Mouse (Mus musculus): Measurements from ENCODE around the gene Arhgap17. TPM values are rescaled to one million over a fixed set of nuclear protein-coding genes. Genes with fewer than 3 reads are reported as not detected.

Gene Arhgap17
- total RNA-seq (2018; cell fraction: chromatin; rRNA removed): 100 to 1,000 TPM; 131 to 699 (median 546) TPM
- 100 to 1,000 TPM in 22 of 26 experiments, 10 to 100 TPM in 4; 69.2 to 167 (median 116) TPM for total RNA-seq (2018; cell fraction: cytosol; rRNA removed)
- 100 to 1,000 TPM; 124 to 620 (median 384) TPM for total RNA-seq (2018; cell fraction: nucleus; rRNA removed)
- polyA plus RNA-seq (2018): 59.4 to 114 TPM (median 112 TPM) in 3 replicates

GRCm38 (mm10) chr7:123369759-123370481 is at the start of gene Arhgap17, which contains the start of gene Lcmt1:
Gene Arhgap17, minus strand, starts transcription at chr7:123369915.
Gene Lcmt1, plus strand, starts transcription at chr7:123369784.
- H3K36me3 ChIP-seq (ENCODE audit: inconsistent target): no peaks in the 10 kb centered on the region
- H3K27ac ChIP-seq: peak within 1 kb of the TSS; percentile 98
- peak within 1 kb of the TSS; percentile 91 for H3K4me3 ChIP-seq (ENCODE audit: inconsistent target)
- peaks cover 50% of the 10 kb centered on the region for H3K79me2 ChIP-seq (ENCODE audit: inconsistent target)
- WGBS (ENCODE audit: missing documents): 1% methylated on average over 64 of the region's 64 CpGs

DNA sequence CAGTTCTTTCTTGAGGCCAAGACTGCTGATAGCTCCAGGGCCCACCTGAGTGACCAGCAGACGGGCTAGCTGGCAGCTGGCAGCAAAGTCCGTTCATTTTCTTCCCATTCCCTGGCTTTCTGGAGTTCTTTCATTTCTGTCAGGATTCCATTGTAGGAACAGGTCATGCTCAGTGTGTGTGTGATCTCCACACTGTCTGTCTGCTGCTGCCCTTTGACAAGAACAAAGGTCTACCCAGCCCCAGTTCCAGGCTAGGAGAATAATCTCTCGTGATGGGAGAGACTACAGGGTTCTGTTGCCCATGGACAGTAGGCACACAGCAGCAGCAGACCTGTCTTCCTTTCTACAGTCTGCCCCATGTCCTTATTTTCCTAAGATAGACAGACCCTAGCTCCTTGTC is 47.9 kb upstream of the Arhgap17 start:
- no peak overlapping the region for H3K27ac ChIP-seq

GRCm38 (mm10) chr7:123416803-123417202 is 47.1 kb upstream of the Arhgap17 start:
- Histone ChIP-seq H3K27ac (no peak overlapping the region), H3K4me3 (ENCODE audit: inconsistent target) (no peak overlapping the region), H3K79me2 (ENCODE audit: inconsistent target) (no peaks in the 10 kb centered on the region), H3K36me3 (ENCODE audit: inconsistent target) (peaks cover 6% of the 10 kb centered on the region; the same call in 1 of the 2 replicates)
- WGBS (ENCODE audit: missing documents): 97% methylated on average over 4 of the region's 4 CpGs

More for the DNA sequence above, 47.9 kb upstream of the Arhgap17 start:
- 97% methylated on average over 3 of the region's 3 CpGs for WGBS (ENCODE audit: missing documents)
- no peaks in the 10 kb centered on the region for H3K79me2 ChIP-seq (ENCODE audit: inconsistent target)
- H3K4me3 ChIP-seq (ENCODE audit: inconsistent target): no peak overlapping the region
- H3K36me3 ChIP-seq (ENCODE audit: inconsistent target): peaks cover 10% of the 10 kb centered on the region; the same call in 1 of the 2 replicates

- H3K36me3 ChIP-seq (ENCODE audit: inconsistent target): no peaks in the 10 kb centered on the region
- H3K4me3 ChIP-seq (ENCODE audit: inconsistent target): no peak overlapping the region
- H3K79me2 ChIP-seq (ENCODE audit: inconsistent target): no peaks in the 10 kb centered on the region
- H3K27ac ChIP-seq: no peak overlapping the region
- WGBS (ENCODE audit: missing documents): 97% methylated on average over 3 of the region's 3 CpGs
Observed at GRCm38 (mm10) chr7:123412143-123412542, 42.4 kb upstream of the Arhgap17 start.

- Histone ChIP-seq H3K4me3 (ENCODE audit: inconsistent target) (no peak overlapping the region), H3K36me3 (ENCODE audit: inconsistent target) (no peaks in the 10 kb centered on the region), H3K79me2 (ENCODE audit: inconsistent target) (no peaks in the 10 kb centered on the region), H3K27ac (peak overlapping the region; percentile 51)
- WGBS (ENCODE audit: missing documents): 88% methylated on average over 1 of the region's 1 CpGs
Observed at GRCm38 (mm10) chr7:123411109-123411508, 41.4 kb upstream of the Arhgap17 start.

DNA sequence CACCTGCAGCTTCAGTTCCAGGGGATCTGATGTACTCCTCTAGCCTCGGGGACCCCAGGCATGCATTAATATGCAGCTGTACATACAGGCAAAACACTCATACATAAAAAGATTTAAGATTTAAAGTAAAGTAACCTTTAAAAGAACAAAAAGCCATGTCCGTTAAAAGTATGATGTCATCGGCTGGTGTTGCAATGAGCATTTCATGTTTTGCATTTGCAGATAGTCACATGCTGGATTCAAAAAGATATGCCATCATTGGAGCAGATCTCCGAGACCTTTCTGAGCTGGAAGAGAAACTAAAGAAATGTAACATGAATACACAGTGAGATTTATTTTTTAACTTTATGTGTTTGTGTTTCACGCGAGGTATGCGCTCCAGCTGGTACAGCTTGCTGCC is 40.8 kb upstream of the Arhgap17 start:
- H3K36me3 ChIP-seq (ENCODE audit: inconsistent target): no peaks in the 10 kb centered on the region
- peak overlapping the region; percentile 51 for H3K27ac ChIP-seq
- no peaks in the 10 kb centered on the region for H3K79me2 ChIP-seq (ENCODE audit: inconsistent target)
- 73% methylated on average over 7 of the region's 7 CpGs for WGBS (ENCODE audit: missing documents)
- H3K4me3 ChIP-seq (ENCODE audit: inconsistent target): no peak overlapping the region

- WGBS (ENCODE audit: missing documents): 89% methylated on average over 4 of the region's 4 CpGs
- Histone ChIP-seq H3K36me3 (ENCODE audit: inconsistent target) (0 out of 2 replicates have a peak, but pooled peaks cover 7% of the 10 kb centered on the region), H3K4me3 (ENCODE audit: inconsistent target) (no peak overlapping the region), H3K79me2 (ENCODE audit: inconsistent target) (no peaks in the 10 kb centered on the region), H3K27ac (no peak overlapping the region)
Observed at GRCm38 (mm10) chr7:123406988-123407387, 37.3 kb upstream of the Arhgap17 start.

- H3K27ac ChIP-seq: peak overlapping the region; percentile 8; the same call in 1 of the 2 replicates
- WGBS (ENCODE audit: missing documents): 71% methylated on average over 3 of the region's 3 CpGs
- H3K4me3 ChIP-seq (ENCODE audit: inconsistent target): no peak overlapping the region
- 0 out of 2 replicates have a peak, but pooled peaks cover 7% of the 10 kb centered on the region for H3K36me3 ChIP-seq (ENCODE audit: inconsistent target)
- H3K79me2 ChIP-seq (ENCODE audit: inconsistent target): no peaks in the 10 kb centered on the region
Observed at GRCm38 (mm10) chr7:123405619-123406018, 35.9 kb upstream of the Arhgap17 start.

- Histone ChIP-seq H3K36me3 (ENCODE audit: inconsistent target) (0 out of 2 replicates have a peak, but pooled peaks cover 7% of the 10 kb centered on the region), H3K4me3 (ENCODE audit: inconsistent target) (no peak overlapping the region), H3K27ac (no peak overlapping the region), H3K79me2 (ENCODE audit: inconsistent target) (no peaks in the 10 kb centered on the region)
- 92% methylated on average over 6 of the region's 6 CpGs for whole genome bisulfite sequencing (ENCODE audit: missing documents)
Observed at GRCm38 (mm10) chr7:123404198-123404597, 34.5 kb upstream of the Arhgap17 start.

DNA sequence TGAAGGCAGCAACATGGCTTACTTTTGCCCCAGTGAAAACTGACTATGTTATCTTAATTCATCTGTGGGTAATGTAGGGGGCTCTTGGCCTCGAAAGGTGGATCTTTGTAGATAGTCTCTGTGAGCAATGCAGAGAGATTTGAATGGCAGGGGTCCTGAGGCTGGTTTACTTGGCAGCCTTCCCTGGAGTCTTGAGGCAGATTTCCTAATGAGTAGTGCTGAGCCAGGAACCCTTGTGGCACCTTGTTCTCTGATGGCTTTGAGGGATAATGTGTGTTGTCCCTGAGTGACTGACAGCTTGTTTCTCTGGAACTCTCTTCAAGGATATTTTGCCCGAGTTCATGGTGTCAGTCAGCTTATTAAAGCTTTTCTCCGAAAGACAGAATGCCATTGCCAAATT is 31.4 kb upstream of the Arhgap17 start:
- Histone ChIP-seq H3K4me3 (ENCODE audit: inconsistent target) (no peak overlapping the region), H3K27ac (no peak overlapping the region), H3K36me3 (ENCODE audit: inconsistent target) (0 out of 2 replicates have a peak, but pooled peaks cover 7% of the 10 kb centered on the region), H3K79me2 (ENCODE audit: inconsistent target) (no peaks in the 10 kb centered on the region)
- WGBS (ENCODE audit: missing documents): 92% methylated on average over 3 of the region's 3 CpGs

GRCm38 (mm10) chr7:123399286-123399685 is 29.6 kb upstream of the Arhgap17 start:
- H3K79me2 ChIP-seq (ENCODE audit: inconsistent target): no peaks in the 10 kb centered on the region
- H3K36me3 ChIP-seq (ENCODE audit: inconsistent target): 0 out of 2 replicates have a peak, but pooled peaks cover 7% of the 10 kb centered on the region
- H3K27ac ChIP-seq: no peak overlapping the region
- 94% methylated on average over 4 of the region's 4 CpGs for WGBS (ENCODE audit: missing documents)
- no peak overlapping the region for H3K4me3 ChIP-seq (ENCODE audit: inconsistent target)

DNA sequence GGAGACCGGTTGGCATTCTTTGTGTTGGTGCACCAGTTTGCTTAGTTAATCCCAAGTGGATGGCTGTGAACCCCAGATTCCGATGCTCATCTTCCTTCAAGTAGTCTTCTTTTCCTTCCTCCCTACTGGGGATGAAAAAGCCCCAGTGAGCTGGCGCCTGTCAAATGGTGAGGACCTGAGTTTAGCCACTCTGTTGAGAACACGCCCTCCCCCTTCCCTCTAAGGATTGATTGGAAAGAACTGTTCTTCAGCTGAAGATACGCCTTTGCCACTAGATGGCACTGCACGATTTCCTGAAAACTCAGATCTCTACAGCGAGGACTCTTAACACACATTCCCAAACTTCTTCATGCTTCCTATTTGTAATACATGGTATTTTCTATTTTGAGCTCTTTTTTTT is 29.1 kb upstream of the Arhgap17 start:
- WGBS (ENCODE audit: missing documents): 42% methylated on average over 6 of the region's 7 CpGs
- 0 out of 2 replicates have a peak, but pooled peaks cover 7% of the 10 kb centered on the region for H3K36me3 ChIP-seq (ENCODE audit: inconsistent target)

GRCm38 (mm10) chr7:123397931-123398330 is 28.2 kb upstream of the Arhgap17 start:
- Histone ChIP-seq H3K4me3 (ENCODE audit: inconsistent target) (no peak overlapping the region), H3K79me2 (ENCODE audit: inconsistent target) (no peaks in the 10 kb centered on the region), H3K36me3 (ENCODE audit: inconsistent target) (0 out of 2 replicates have a peak, but pooled peaks cover 2% of the 10 kb centered on the region), H3K27ac (peak overlapping the region; percentile 42; the same call in 1 of the 2 replicates)
- WGBS (ENCODE audit: missing documents): 89% methylated on average over 8 of the region's 8 CpGs

More for the DNA sequence above, 29.1 kb upstream of the Arhgap17 start:
- Histone ChIP-seq H3K27ac (no peak overlapping the region), H3K79me2 (ENCODE audit: inconsistent target) (no peaks in the 10 kb centered on the region), H3K4me3 (ENCODE audit: inconsistent target) (no peak overlapping the region)

DNA sequence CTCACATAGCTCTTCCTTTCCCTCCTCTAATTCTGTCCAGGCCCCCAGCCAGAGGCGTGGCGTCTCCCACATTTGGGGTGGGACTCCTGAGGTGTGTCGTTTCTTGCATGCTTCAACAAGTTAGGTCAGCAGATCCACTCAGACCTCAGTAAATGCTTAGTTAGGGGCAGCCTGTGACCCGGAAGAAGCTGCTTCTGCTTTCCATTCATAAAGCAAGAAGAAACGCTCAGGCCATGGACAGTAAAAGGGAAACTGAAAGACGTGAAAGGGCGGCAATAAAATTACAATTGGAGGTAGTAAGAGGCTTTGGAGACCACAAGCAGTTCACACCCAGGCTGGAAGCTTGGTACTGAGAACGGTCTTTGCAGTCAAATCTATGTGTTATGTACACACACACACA is 27.7 kb upstream of the Arhgap17 start:
- H3K36me3 ChIP-seq (ENCODE audit: inconsistent target): no peaks in the 10 kb centered on the region
- peak overlapping the region; percentile 42 for H3K27ac ChIP-seq
- WGBS (ENCODE audit: missing documents): 22% methylated on average over 8 of the region's 8 CpGs
- no peak overlapping the region for H3K4me3 ChIP-seq (ENCODE audit: inconsistent target)
- H3K79me2 ChIP-seq (ENCODE audit: inconsistent target): no peaks in the 10 kb centered on the region

DNA sequence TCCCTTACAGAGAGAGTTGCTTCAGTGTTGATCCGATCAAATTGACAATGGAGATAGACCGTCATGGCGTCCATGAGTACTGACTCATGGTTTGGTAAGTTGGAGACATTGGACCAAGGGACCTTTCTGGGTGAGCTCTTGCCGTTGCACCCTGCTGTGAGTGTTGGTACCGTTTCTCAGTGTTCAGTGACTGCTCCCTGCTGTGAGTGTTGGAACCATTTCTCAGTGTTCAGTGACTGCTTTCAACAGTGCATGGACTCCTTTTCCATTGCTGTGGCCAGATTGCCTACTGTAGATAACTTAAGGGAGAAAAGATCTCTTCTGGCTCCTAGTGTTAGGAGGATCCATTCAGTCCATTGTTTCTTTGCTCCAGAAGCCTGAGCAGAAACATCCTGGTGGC is 27.2 kb upstream of the Arhgap17 start:
- H3K27ac ChIP-seq: peak overlapping the region; percentile 42

More for the DNA sequence above, 27.2 kb upstream of the Arhgap17 start:
- Histone ChIP-seq H3K36me3 (ENCODE audit: inconsistent target) (no peaks in the 10 kb centered on the region), H3K79me2 (ENCODE audit: inconsistent target) (no peaks in the 10 kb centered on the region), H3K4me3 (ENCODE audit: inconsistent target) (no peak overlapping the region)
- 95% methylated on average over 5 of the region's 5 CpGs for WGBS (ENCODE audit: missing documents)

Data from macrophage (primary cell).